Mouse (Mus musculus) right cerebral cortex, postnatal 14 days (tissue): ENCODE results near the gene Dhx37.
"Not testable (repeated sequence)": the region's sequence is repeated elsewhere in the genome, so short reads cannot be mapped to it uniquely, and the experiment has no call there.

ENCODE experiments used
- DNase-seq: peaks from one replicate; pipeline ENCODE4 v3.0.0; 2022

Dhx37 gene

DNA sequence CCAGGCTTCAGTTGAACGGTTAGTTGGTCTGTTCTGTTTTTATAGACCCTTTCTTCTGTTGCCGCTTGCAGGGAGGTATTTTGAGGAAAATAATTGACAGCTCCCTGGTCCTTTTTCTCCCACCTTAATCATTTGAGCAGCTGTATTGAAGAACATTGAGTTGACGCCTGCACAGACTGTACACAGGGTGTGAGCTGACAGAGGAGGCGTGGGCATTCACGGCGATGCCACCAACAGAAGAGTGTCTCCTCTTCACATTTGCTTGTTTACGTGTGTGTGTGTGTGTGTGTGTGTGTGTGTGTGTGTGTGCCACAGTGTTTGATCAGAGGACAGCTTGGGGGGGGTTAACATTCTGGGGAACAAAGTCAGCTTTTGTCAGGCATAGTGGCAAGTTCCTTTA is 12.4 kb upstream of the Dhx37 start:
- no peak for DNase-seq

DNA sequence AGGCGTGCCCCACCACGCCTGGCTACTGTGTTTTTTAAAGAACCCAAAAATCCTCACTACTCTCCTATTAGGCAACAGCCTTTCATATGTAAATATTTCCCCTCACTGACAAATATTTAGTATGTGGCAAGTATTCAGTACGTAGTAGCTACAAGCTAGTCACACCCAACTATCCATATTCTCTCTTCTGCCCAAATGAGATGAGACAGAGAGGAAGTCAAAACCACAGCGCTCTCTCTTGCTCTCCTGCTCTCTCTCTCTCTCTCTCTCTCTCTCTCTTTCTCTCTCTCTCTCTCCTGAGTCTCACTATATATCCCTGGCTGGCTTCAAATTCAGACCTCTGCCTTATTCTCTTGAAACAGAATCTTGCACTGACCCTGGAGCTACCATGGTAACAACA is 10.6 kb upstream of the Dhx37 start:
- DNase-seq, result no peak

DNA sequence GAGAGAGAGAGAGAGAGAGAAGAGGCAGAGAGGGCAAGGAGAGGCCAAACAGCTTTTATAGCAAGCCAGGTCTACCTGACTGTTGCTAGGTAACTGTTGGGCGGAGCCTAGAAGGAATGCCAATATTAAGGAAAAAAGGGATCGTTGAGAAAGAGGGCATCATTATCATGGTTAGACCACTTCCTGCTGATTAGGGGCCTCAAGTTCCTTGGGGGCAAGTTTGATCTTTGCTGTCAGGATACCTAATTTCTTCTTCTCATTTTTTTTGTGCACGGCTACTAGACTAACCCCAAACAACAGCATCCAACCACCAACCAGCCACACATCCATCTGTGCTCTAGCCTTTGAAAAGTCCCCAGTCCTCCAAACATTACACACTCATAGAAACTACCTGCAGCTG is 10.0 kb upstream of the Dhx37 start:
- no peak for DNase-seq

DNA sequence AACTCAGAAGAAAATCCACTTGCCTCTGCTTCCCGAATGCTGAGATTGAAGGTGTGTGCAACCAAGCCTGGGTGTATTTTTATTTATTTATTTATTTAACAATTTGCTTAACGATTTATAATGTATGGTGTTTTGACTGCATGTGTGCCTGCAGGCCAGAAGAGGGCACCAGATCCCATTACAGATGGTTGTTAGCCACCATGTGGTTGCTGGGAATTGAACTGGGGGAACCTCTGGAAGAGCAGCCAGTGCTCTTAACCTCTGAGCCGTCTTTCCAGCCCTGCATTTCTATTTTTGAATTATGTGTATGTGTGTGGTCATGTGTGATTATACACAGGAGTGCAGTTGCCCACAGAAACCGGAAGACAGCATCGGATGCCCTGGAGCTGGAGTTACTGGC is 9.4 kb upstream of the Dhx37 start:
- DNase-seq, result no peak

DNA sequence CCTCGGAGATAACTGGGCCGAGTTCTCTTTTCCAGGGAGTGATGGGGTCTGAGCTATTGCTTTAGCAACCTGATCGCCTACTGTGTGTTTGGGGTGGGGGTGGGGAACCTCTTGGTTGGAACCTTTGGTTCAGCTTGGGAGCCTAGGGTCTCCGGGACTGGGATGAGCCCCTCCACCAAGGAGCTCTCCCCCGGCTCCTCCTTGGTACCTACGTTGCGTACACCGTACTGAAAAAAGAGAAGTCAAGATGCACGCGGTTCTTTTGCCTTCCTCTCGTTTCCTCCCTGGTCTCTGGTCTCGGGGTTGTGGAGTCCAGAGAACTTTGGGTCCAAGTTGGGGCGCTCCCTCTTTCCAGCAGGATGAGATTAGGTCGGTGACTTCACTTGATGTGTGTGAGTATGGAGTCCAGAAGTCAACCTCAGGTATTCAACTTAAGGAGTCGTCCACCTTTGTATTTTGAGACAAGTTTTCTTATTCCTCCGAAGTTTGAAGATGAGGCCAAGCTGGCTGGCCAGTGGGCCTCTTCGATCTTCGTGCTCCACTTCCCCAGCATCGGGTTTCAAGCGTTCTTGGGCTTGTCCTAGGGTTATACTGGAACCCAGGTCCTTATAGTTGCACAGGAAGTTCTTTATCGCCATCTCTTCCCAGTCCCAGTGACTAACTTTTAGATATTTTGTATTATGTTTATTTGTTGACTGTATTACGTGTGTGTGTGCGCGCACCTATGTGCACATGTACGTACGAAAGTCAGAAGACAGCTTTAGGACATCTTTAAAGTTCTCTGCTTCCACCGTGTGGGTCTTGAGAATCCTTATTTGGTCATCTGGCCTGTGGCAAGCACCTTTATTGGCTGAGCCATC is 8.4 kb upstream of the Dhx37 start:
- DNase-seq, result no peak

DNA sequence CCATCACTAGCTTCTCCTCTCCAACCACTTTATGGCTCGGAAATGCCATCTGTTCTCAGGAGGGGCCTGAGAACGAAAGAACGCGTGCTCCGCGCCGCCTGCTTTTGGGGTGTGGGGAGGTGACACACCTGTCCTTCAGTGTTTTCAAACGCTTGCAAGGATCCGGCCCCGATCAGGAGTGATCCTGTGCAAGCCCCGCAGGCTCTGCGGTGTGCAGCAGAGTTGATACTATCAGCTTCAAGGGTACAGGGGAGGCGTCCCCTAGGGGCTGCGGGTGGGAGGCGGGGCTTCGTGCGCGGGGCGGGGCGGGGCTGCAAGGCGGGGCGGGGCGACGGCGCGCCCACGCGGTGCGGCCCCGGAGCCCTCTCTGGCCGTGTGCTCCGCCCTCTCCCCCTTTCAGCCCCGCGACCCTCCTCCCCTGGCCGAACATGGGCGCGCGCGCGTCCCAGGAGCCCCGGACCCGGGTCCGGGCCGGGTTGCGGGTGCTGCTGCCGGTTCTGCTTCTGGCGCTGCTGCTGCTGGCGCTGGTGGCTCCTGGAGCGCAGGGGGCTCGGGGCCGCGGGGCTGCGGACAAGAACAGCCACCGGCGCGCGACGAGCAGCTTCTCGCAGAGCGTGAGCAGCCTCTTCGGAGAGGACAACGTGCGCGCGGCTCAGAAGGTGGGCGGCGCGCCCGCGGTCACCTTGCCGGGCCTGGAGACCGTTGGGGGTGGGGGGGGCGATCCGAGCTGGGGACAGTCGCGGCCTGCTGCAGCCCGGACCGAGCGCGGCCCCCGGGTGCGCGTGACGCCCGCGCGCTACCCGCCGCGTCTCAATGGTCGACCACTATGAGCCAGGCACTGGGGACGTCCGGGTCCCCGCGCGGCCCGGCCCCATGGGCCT is 7.6 kb upstream of the Dhx37 start, which contains the start of gene Bri3bp:
Bri3bp (plus strand) TSS at position 335 of the 881 bp plus-strand sequence.
- peak; percentile 51 for DNase-seq

DNA sequence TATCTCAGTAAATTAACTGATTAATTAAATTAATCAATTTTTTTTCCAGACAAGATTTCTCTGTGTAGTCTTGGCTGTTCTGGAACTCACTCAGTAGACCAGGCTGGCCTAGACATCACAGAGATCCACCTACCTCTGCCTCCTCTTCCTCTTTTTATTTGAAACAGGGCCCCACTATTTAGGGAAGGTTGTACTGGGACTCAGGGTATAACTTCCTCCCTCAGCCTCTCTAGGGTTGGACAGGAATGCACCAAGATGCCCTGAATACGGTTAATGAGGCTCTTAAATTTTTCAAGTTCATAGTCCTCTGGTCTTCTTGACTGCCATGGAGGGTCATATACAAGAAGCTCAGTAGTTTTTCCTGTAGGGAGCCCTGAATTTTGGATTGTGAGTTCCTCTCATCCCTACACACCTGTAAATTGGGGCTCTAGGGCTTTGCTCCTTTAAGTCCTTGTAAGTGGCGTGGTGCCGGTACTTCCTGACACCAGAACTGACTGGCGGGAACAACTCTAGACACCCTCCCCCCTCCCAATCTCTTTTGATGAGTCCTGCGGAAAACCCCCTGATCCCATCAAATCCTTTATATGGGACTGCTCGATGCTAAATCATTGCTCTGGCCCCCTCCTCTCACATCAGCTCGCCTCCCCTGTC is 6.8 kb upstream of the Dhx37 start:
- no peak for DNase-seq

DNA sequence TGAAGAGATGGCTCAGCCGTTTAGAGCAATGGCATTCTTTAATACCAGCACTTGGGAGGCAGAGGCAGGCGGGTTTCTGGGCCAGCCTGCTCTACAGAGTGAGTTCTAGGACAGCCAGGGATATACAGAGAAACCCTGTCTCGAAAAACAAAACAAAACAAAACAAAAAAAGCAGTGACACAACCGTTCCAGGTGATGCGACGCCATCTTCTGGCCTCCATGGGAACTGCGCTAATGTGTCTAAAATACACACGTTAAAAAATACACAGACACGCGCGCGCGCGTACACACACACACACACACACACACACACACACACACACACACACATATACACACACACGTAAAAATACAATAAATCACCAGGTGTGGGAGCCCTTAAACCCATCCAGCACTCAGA is 426 bp upstream of the Dhx37 start:
- not testable (repeated sequence) for DNase-seq

DNA sequence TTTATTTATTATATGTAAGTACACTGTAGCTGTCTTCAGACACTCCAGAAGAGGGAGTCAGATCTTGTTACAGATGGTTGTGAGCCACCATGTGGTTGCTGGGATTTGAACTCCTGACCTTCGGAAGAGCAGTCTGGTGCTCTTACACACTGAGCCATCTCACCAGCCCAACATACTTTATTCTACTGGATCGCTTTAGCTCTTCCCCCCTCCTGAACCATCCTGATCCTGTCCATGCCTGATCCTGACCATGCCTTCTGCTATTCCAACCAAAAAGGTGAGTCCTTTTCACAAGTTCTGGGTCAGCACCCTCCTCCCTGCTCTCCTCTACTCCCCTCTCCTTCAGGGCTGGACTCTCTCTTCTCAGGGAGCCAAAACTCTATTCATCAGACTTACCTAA is 1.6 kb downstream of the Dhx37 start:
- not testable (repeated sequence) for DNase-seq

DNA sequence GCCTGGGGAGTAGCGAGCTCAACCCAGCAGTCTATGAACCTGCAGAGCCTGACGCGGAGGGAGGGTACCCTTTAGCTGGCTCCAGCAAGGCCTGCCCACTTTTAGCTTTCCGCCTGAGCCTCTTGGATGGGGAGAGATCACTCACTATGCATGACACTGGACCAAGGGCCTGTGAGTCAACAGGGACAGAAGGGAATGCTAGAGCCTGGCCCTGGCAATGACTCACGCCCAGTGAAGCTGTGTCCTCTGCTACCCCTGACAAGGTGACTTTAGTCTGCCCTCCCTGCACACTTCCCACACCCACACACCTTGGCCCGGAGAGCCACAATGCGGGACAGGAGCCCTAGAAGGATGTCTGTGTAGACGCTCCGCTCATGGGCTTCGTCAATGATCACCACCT is 7.6 kb downstream of the Dhx37 start:
- DNase-seq, result no peak

DNA sequence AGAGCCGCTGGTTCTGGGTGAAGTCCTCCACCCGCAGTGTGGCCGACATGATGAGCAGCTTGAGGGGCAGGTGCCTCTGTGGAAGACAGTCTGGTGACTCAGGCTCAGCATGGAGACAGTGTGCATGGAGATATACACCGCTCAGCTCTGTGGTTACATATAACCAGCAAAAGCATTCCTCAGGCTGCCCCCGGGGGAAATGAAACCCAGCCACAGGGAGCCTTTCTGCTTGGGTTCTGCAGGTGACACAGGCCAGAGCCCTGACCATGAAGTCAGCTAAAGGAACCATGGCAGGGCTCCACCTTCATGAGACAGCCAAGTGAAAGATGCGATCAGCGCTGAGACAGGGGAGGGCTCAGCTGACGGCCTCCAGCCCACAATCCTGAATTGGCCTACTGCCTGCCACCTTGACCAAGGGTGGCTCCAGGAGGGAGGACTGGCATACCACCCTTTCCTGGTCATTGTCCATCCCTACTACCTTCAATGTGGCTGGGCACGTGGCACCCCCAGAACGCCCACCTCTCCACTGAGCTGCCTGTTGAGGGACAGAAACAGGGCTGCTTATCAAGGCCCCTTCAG is 8.1 kb downstream of the Dhx37 start:
- DNase-seq, result no peak

DNA sequence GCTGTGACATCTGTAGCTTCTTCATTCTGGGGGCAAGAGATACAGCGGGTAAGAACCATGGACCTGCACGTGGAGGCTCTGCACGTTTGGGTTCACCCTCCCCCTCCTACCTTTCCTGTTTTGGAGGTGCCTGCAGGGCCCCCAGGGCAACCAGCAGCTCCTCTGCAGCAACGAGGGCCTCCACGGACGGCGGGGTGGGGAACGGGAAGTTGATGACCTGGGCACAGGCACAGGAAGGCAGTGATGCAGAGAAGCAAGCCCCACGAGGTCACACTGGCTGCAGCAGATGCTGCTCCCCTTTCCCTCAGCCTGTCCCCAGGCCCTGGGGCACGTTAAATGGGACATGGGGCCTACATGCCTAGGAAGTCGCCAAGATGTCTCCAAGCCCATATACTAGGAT is 14.8 kb downstream of the Dhx37 start:
- DNase-seq, result no peak

DNA sequence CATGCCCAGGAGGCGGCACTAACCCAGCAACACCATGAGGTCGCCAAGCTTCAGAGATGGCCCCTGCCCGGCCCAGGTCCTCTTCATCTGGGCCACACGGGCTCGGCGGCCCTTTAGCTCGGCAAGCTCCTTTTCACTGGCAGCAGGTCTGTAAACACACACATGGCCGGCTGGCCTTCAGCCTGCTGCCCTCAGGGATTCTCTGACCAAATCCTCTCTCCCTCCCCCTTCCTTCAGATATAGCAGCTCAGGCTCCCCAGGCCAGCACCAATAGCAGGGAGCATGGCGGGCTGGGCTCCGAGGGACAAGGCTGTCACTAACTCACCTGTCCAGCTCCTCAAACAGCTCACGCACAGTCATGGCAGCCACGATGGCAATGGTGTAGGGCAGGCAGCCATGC is 15.3 kb downstream of the Dhx37 start:
- no peak for DNase-seq

DNA sequence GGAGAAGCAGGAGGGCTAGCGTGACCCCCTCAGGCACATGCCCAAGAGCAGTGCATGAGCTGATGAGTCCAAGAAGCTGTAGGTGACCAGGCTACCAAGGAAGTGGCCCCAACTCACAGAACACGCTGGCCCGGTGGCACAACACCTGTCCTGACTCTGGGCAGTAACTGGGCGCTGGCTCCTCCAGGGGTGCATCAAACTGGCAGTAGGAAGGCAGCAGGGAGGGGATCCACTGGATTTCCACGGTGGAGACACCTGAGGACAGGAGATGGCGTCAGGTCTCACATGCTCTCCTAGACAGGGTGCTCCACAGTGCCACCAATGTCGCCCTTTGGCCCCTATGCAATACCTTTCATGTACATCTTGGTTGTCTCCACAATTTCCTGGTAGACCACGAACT is 17.7 kb downstream of the Dhx37 start:
- no peak for DNase-seq

DNA sequence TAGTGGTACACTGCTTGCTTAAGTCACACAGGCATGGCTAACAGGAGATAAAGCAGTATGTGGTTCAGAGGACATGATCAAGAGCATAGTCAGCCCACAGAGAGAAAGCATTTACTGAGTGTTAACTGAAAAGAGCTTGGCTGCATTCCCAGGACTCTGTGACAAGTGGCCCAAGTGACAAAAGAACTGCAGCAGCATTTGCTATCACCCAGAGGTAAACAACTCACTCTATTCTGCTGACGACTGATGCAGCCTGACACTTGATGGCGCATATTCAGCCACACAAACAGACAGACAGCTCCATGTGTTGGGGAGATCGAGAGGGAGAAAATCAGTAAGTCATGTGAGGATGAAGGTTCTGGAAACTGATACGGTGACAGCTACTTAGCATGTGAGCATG is 20.2 kb downstream of the Dhx37 start:
- no peak for DNase-seq

DNA sequence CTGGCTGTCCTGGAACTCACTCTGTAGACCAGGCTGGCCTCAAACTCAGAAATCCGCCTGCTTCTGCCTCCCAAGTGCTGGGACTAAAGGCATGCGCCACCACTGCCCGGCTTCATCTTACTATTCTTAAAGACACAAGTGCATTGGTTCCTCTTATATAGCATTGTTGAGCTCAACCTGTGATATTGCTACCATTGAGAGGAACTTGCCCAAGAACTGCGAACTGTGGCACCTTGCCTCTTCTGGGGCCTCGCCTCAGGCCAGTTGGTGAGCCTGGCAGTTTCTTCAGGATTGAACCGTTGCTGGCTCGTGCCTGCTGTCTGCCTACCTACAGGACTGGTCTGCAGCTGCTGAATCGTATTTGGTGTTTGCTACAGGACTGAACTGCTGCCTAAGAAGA is 21.4 kb downstream of the Dhx37 start:
- DNase-seq, result not testable (repeated sequence)

DNA sequence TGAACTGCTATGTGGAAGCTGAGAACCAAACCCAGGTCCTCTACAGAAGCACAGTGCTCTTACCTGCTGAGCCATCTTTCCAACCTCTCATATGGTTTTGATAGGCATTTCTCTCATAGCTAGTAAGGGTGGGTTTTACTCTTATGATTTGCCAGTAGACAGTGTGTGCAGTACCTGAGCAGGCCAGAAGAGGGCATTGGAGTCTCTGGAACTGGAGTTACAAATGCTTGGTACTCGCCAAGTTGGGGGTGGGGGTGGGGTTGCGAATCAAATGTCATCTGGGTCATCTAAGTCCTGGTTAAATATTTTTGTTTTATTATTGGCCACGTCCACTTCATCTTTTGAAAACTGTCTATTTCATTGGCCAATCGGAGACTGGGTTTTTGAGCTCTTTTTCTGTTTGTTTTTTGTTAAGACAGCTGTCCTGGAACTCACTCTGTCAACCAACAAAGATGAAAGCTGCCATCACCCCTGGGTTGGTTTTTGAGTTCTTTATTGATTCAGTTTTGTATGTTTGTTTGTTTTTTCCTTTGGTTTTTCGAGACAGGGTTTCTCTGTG is 21.9 kb downstream of the Dhx37 start:
- DNase-seq, result peak; percentile 79

DNA sequence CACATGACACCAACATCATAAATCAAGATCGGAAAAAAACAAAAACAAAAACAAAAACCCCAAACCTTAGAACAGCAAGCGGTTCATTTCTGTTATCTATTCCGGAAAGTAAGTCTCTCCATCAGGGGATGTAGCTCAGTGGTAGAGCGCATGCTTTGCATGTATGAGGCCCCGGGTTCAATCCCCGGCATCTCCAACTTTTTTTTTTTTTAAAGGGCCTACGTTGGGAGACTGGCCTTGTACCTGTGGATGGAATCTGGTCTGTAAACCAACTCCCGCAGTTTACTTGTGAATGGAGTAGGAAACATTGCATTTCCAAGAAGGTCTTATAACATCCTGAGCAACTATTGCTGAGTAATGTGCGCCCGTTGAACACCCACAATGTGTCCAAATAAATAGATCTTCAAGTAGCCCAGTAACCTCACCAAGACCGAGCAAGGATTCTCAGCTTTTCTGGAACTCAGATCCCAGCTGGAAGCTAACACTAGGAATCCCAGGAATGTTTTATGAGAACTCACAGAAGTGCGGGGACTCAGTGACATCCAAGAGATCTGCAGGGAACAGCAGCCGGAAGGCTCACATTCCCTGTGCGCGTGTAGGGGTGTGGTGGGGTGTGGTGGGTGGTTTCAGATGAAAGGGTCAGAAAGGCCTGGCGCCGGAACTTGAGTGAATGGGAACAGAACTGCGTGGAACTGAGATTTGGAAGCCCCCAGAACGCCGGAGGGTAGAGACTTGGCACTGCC is 24.4 kb downstream of the Dhx37 start:
- no peak for DNase-seq

DNA sequence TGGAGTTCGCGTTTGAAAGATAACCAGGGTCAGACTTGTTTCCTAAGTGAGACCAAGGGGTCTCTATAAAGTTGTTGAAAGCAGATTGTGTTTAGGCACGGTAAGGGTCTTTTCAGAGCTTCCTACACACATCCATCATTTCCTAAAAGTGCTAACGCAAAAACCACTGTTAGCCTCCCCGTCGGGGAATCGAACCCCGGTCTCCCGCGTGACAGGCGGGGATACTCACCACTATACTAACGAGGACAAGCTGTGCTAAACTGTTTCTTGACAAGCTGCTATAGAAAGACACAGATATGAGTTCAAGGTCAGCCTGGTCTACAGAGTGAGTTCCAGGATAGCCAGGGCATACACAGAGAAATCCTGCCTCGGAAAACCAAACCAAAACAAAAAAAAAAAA is 25.1 kb downstream of the Dhx37 start:
- DNase-seq, result peak; percentile 84

DNA sequence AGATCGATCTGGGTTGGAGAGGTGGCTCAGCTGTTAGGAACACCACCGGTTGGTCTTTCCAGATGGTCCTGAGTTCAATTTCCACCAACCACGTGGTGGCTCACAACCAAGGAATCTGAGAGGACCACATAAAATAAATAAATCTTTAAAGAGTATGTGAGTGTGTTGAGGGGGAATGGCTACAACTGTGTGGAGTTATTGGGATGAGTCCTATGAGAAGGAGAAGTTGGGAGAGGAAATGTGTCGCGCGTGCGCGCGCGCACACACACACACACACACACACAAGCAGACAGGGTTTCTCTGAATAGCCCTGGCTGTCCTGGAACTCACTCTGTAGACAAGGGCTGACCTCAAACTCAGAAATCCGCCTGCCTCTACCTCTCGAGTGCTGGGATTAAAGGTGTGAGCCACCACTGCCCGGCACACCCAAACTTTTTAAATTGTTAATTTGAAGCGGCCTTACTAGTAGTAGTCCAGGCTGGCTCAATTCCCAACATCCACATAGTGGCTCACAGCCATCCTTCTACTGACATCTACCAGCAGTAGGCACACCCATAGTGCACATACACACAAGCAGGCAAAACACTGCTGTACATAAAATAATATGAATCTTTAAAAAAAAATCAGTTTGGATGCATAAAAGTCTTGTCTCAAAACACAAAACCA is 25.9 kb downstream of the Dhx37 start:
- DNase-seq, result no peak

DNA sequence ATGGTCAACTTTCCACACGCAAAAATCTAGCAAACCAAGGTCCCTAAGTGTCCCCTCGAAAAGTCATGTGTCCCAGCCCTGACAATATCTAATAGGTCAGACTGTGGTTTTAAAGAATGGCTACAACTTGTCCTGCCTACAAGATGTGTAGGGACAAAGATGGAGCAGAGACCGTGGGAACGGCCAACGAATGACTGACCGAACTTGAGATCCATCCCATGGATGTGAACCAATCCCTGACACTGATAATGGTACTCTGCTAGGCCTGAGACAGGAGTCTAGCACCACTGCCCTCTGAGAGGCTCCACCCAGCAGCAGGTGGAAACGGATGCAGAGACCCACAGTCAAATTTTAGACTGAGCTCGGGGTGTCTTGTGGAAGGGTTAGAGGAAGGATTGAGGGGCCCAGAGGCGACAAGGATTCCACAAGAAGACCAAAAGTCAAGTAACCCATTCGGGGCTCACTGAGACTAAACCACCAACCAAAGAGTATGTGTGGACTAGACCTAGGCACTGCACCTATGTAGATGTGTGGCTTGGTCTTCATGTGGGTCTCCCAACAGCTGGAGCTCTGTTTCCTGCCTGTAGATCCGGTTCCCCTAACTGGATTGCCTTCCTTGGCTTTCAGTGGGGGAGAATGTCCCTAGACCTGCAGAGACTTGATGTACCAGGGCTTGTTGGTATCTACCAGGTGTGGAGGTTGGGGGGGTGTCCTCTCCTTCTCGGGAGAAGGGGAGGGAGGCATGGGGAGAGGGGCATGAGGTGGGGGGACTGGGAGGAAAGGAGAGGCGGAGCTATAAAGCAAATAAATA is 26.7 kb downstream of the Dhx37 start:
- DNase-seq, result no peak
